Mouse (Mus musculus) liver, postnatal 0 days (tissue): ENCODE results near the gene Map3k9. TPM values are rescaled to one million over a fixed set of nuclear protein-coding genes. Genes with fewer than 3 reads are reported as not detected.

Experiments used
- ATAC-seq: fragments of 200-750 bp; cut with Nextera tagmentation; 2 replicates; pipeline ENCODE4 v1.8.0; 2017; ENCODE audit warnings: mild to moderate bottlenecking, moderate library complexity
- DNase-seq: peaks from one replicate; pipeline ENCODE4 v3.0.0-alpha.2; 2016
- H3K27ac ChIP-seq: fragments of 300-500 bp; sonication (generic); 2 replicates; pipeline ENCODE4 v1.5.1; 2014; ENCODE audit warnings: antibody characterized with exemption, moderate library complexity, mild to moderate bottlenecking, low read depth
- H3K27me3 ChIP-seq: fragments of 300-500 bp; sonication (generic); 2 replicates; pipeline ENCODE4 v1.6.1; 2014; ENCODE audit warnings: low read length, control low read depth, mixed read lengths; ENCODE audit not compliant: insufficient read depth
- H3K36me3 ChIP-seq: fragments of 300-500 bp; sonication (generic); replicated peaks from 2 replicates; pipeline ENCODE4 v1.6.1; 2014; ENCODE audit warnings: mild to moderate bottlenecking, control low read depth, low read length, moderate library complexity, mixed read lengths; ENCODE audit not compliant: insufficient read depth
- H3K4me1 ChIP-seq: fragments of 300-500 bp; sonication (generic); 2 replicates; pipeline ENCODE4 v1.6.1; 2014; ENCODE audit warnings: antibody characterized with exemption, mild to moderate bottlenecking, control low read depth; ENCODE audit not compliant: insufficient read depth
- H3K4me2 ChIP-seq: fragments of 300-500 bp; sonication (generic); 2 replicates; pipeline ENCODE4 v1.6.1; 2014; ENCODE audit warnings: low read depth, mild to moderate bottlenecking, low read length, moderate library complexity, mixed read lengths
- H3K4me3 ChIP-seq: fragments of 300-500 bp; sonication (generic); 2 replicates; pipeline ENCODE4 v1.5.1; 2014; ENCODE audit warnings: low read depth, low read length
- H3K9ac ChIP-seq: fragments of 300-500 bp; sonication (generic); replicated peaks from 2 replicates; pipeline ENCODE4 v1.6.1; 2014; ENCODE audit warnings: mild to moderate bottlenecking, moderate library complexity
- H3K9me3 ChIP-seq: fragments of 300-500 bp; sonication (generic); 2 replicates; pipeline ENCODE4 v1.6.1; 2016; ENCODE audit warnings: mild to moderate bottlenecking, control low read depth, low read length, mixed read lengths
- CTCF ChIP-seq: sonication (generic); IDR thresholded peaks from 2 replicates; pipeline ENCODE4 v1.5.1; 2016; ENCODE audit warnings: antibody characterized with exemption, low read depth
- EP300 ChIP-seq: IDR thresholded peaks from 2 replicates; pipeline ENCODE4 v1.6.1; 2016; ENCODE audit warnings: antibody characterized with exemption, low read depth, mild to moderate bottlenecking
- WGBS: fragments of 180-500 bp; shearing (Covaris S2); extraction: QIAGEN DNeasy Blood & Tissue Kit; methylation state at CpG from one replicate; pipeline ENCODE4 v1.1.7; 2014; ENCODE audit not compliant: insufficient replicate concordance; 5-methylcytosine and 5-hydroxymethylcytosine counted together
- polyA plus RNA-seq: library from polyadenylated mRNA; unstranded; fragments of >200 nt; fragmentation: Nextera tagmentation; extraction: Ambion mirVana; gene quantifications from 2 replicates; pipeline ENCODE4 v1.2.1, GENCODE M21; 2015

Map3k9 gene
- polyA plus RNA-seq, 1 experiment from 2014 or later, result 0.27 TPM

DNA sequence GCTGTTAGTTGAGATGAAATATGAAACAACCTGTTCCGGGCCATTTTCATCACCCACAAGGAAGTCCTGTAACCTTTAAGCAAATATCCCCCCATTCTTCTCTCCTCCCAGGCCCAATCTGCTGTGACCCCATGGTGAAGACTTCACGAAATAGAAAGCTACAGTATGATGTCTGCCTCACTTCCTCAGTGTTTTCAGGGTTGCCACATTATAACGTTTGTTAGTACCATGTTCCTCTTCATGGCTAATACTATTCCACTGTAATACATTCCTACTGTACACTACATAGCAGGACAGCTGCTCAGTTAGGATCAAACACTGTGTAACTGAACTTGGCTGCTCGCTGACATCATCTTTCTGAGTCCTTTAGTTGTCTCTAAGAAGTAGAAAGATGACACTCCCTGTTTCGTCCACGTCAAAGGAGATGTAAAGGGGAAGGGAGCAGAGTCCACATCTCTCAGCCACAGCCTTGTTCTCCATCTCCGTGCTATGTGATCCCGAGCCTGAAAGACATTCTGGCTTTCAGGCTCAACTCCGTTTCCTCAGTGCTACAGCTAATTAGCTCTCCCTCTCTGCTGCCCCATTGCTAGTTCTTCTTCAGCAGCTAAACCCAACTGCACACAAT is 34.5 kb downstream of the Map3k9 start:
- H3K4me1 ChIP-seq, result peaks cover 11% of the 10 kb centered on the region
- ATAC-seq (no peak), DNase-seq (no peak)
- H3K9me3 ChIP-seq, result no peaks in the 10 kb centered on the region
- no peaks in the 10 kb centered on the region for H3K36me3 ChIP-seq
- H3K9ac ChIP-seq, result no peak overlapping the region
- WGBS, result 64% methylated on average over 9 of the region's 9 CpGs
- no peak overlapping the region for H3K4me2 ChIP-seq
- H3K27me3 ChIP-seq, result no peaks in the 10 kb centered on the region
- no peak overlapping the region for H3K27ac ChIP-seq
- TF ChIP-seq CTCF, result no peak
- no peak for TF ChIP-seq EP300
- no peak overlapping the region for H3K4me3 ChIP-seq

DNA sequence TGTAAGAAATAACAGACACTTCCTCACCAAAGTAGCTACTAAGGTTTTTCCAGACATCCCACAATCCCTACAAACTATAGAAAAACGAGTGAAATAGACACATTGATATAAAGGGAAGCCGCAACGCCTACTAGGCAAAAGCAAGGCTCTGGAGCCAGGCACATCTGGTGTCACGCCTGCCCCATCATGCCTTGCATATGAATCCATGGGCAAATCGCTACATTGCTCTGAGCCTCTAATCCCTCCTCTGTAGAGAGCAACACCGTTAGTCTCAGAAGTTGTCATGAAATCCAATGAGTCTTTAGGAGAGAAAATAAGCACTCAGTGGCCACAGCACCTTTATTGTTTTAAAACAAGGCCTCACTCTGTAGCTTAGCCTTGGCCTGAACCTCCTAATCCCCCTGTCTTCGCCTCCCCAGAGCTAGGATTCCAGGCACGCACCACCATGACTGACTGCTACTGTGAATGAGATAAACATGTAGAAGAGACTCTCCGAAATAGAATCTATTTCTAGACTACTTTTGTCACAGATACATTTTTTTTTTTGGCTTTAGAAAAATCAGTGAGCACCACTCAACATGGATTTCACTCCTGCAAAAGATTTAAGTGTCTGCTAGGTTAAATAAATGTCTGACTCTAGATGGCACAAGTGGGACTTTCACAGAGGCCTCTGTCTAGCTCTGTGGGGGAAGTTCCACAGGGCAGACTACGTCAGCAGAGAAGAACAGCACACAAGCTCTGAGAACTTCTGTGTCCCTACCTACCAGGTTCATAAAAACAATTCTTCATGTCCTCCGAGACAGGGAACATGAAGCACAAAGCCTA is 45.5 kb downstream of the Map3k9 start:
- Histone ChIP-seq H3K4me1 (no peaks in the 10 kb centered on the region), H3K27me3 (no peaks in the 10 kb centered on the region), H3K9ac (no peak overlapping the region), H3K36me3 (no peaks in the 10 kb centered on the region), H3K9me3 (no peaks in the 10 kb centered on the region), H3K27ac (no peak overlapping the region), H3K4me2 (no peak overlapping the region), H3K4me3 (no peak overlapping the region)
- DNase-seq (no peak), ATAC-seq (no peak)
- 72% methylated on average over 11 of the region's 11 CpGs for WGBS
- TF ChIP-seq CTCF (peak; percentile 19; the same call in 1 of the 2 replicates), EP300 (no peak)

DNA sequence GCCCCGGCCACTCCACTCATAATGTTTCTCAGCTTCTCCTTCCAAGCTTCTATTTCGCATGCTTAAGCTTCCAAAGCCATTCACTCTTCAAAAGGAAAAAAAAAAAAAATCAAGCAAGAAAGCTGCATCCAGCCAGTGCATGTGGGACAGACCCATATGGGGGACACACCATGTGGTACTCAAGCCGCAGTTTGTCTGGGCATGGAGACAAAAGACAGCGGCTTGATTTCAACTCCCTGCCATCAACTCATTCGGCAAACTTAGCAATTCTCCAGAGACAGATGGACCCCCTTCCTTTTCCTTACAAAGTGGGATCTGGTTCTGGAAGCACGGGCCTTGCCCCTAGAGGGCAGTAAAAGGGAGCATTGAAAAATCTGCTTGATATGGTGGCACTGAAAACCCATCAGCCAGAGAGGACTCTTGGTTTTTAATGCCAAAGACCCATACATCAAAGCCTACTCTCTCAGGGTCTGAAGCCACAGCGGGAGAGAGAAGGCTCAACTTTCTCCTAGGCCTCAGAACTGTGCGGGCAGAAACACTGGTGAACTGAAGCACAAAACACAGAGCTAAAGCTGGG is 54.6 kb downstream of the Map3k9 start:
- H3K4me2 ChIP-seq, result no peak overlapping the region
- H3K27ac ChIP-seq, result no peak overlapping the region
- WGBS, result 70% methylated on average over 8 of the region's 8 CpGs
- H3K9ac ChIP-seq, result no peak overlapping the region
- no peaks in the 10 kb centered on the region for H3K9me3 ChIP-seq
- no peaks in the 10 kb centered on the region for H3K36me3 ChIP-seq
- ATAC-seq (no peak), DNase-seq (no peak)
- H3K4me1 ChIP-seq, result no peaks in the 10 kb centered on the region
- H3K27me3 ChIP-seq, result no peaks in the 10 kb centered on the region
- H3K4me3 ChIP-seq, result no peak overlapping the region
- 0 out of 2 replicates have a peak, but pooled peaks have one; percentile 22 for TF ChIP-seq CTCF
- TF ChIP-seq EP300, result no peak

DNA sequence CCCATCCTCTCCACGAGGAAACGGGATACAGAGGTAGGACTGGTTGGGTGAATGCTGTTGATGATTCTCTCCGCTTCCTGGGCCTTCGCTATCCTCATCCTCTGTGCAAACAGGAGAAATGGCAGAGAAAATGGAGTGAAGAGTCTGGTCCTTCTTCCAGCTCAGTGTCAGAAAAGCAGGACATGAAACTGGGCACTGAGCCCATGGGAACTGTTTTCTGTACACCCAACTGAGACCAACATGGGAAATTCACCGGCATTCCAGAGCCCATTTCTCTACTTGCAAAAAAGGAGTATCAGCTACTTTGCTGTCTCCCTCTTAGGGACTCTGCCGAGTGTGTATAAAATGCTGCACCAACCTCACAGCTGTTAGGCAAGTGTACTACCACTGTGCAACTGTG is 56.2 kb downstream of the Map3k9 start:
- H3K27me3 ChIP-seq, result no peaks in the 10 kb centered on the region
- WGBS, result 81% methylated on average over 6 of the region's 6 CpGs
- H3K27ac ChIP-seq, result no peak overlapping the region
- ATAC-seq, result no peak
- no peaks in the 10 kb centered on the region for H3K9me3 ChIP-seq
- H3K36me3 ChIP-seq, result no peaks in the 10 kb centered on the region
- no peaks in the 10 kb centered on the region for H3K4me1 ChIP-seq
- no peak overlapping the region for H3K9ac ChIP-seq
- no peak overlapping the region for H3K4me2 ChIP-seq
- TF ChIP-seq CTCF (no peak), EP300 (no peak)
- no peak overlapping the region for H3K4me3 ChIP-seq
- DNase-seq, result no peak

DNA sequence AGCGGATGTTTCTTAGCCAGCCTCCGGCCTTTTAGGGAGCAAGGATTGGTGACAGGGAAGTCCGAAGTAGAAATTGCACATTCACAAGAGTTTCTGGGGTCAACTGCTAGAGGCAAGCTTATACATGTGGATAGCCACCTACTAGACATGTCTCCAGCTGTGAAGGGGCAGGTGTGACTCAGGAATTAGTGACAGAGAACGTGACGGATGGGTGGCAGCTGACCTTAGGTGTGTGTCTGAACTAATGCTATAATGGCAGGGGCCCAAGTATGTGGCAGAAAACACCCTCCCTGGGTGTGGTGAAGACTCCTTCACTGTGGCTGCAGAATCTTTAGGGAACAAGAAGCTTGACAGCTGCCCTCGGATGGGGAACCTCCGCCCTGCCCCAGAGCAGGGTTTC is 57.6 kb downstream of the Map3k9 start:
- DNase-seq, result no peak
- no peak overlapping the region for H3K4me2 ChIP-seq
- H3K27me3 ChIP-seq, result no peaks in the 10 kb centered on the region
- no peaks in the 10 kb centered on the region for H3K9me3 ChIP-seq
- no peak overlapping the region for H3K4me3 ChIP-seq
- WGBS, result 81% methylated on average over 7 of the region's 7 CpGs
- TF ChIP-seq CTCF, result no peak
- no peak for TF ChIP-seq EP300
- H3K27ac ChIP-seq, result no peak overlapping the region
- no peak for ATAC-seq
- no peaks in the 10 kb centered on the region for H3K4me1 ChIP-seq
- no peaks in the 10 kb centered on the region for H3K36me3 ChIP-seq
- no peak overlapping the region for H3K9ac ChIP-seq

DNA sequence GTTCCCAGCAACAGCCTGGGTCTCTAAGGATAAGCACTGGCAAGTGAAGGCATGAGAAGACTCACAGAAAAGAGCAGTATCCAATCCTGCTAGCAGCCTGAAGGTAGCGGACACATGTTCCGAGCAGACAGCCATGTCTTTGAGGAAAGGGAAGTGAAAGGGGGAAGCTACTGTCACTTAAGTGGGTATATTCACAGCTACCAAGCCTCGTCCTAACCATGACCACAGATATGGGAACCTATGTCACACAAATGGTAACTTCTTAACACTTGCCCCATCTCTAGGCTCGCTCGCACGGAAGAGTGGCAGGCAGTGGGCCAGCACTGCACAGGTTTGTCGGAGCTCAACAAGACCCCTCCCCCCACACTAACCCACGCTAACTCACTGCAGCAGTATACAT is 61.3 kb downstream of the Map3k9 start:
- ATAC-seq, result peak; percentile 63
- DNase-seq, result peak; percentile 33
- no peak overlapping the region for H3K4me3 ChIP-seq
- no peak overlapping the region for H3K9ac ChIP-seq
- no peaks in the 10 kb centered on the region for H3K4me1 ChIP-seq
- TF ChIP-seq CTCF (no peak), EP300 (no peak)
- no peaks in the 10 kb centered on the region for H3K36me3 ChIP-seq
- peak overlapping the region; percentile 51; the same call in 1 of the 2 replicates for H3K27ac ChIP-seq
- WGBS, result 36% methylated on average over 8 of the region's 8 CpGs
- H3K27me3 ChIP-seq, result 0 out of 2 replicates have a peak, but pooled peaks cover 4% of the 10 kb centered on the region
- no peak overlapping the region for H3K4me2 ChIP-seq
- no peaks in the 10 kb centered on the region for H3K9me3 ChIP-seq
